Mouse (Mus musculus) kidney, adult 2 months (tissue): Measurements from ENCODE around the gene Eif3a. TPM values are rescaled to one million over a fixed set of nuclear protein-coding genes. Genes with fewer than 3 reads are reported as not detected.
A peak's percentile ranks its signal among the peaks of the same experiment; 100 is the strongest.

Experiments
- DNase-seq: peaks from one replicate; pipeline ENCODE4 v3.0.0; 2021
- H3K27ac ChIP-seq: fragments of 200-500 bp; 2 replicates; pipeline ENCODE4 v1.5.1; 2012; ENCODE audit warnings: low read depth, low read length, control low read depth, inconsistent platforms; ENCODE audit not compliant: insufficient read depth
- H3K27me3 ChIP-seq: fragments of 200-500 bp; replicated peaks from 2 replicates; pipeline ENCODE4 v1.6.1; 2012; ENCODE audit warnings: mild to moderate bottlenecking, moderate library complexity, low read length, inconsistent platforms; ENCODE audit not compliant: control insufficient read depth, insufficient read depth
- H3K36me3 ChIP-seq: fragments of 200-500 bp; 2 replicates; pipeline ENCODE4 v1.6.1; 2012; ENCODE audit warnings: mild to moderate bottlenecking, moderate library complexity, low read length, inconsistent platforms; ENCODE audit not compliant: control insufficient read depth, insufficient read depth
- H3K4me1 ChIP-seq: fragments of 200-500 bp; 2 replicates; pipeline ENCODE4 v1.6.1; 2011; ENCODE audit warnings: low read length; ENCODE audit not compliant: control insufficient read depth, insufficient read depth
- H3K4me3 ChIP-seq: fragments of 200-500 bp; 2 replicates; pipeline ENCODE4 v1.5.1; 2011; ENCODE audit warnings: mild to moderate bottlenecking, low read depth, low read length, control low read depth; ENCODE audit not compliant: insufficient read depth
- CTCF ChIP-seq: fragments of 200-500 bp; conservative IDR thresholded peaks from 2 replicates; pipeline ENCODE4 v1.5.1; 2011; ENCODE audit warnings: low read depth, mild to moderate bottlenecking, control low read depth, low read length, moderate library complexity, mixed read lengths; ENCODE audit not compliant: insufficient read depth, insufficient read length
- POLR2A ChIP-seq: fragments of 200-500 bp; IDR thresholded peaks from one replicate; pipeline ENCODE4 v1.6.1; 2011; ENCODE audit warnings: low read depth, low read length, control low read depth
- WGBS: fragments of 180-500 bp; shearing (Covaris S2); methylation state at CpG from one replicate; pipeline ENCODE4 v1.1.7; 2018; 5-methylcytosine and 5-hydroxymethylcytosine counted together
- polyA plus RNA-seq: library from polyadenylated mRNA; depleted of rRNA; stranded (reverse); fragments of >200 nt; gene quantifications from 2 replicates; pipeline ENCODE4 v1.2.3, GENCODE M21; 2012

Eif3a gene
- polyA plus RNA-seq, 1 experiment = 29.1 TPM

- TF ChIP-seq CTCF (no peak), POLR2A (no peak)
- H3K36me3 ChIP-seq = no peaks in the 10 kb centered on the region
- H3K27me3 ChIP-seq = no peaks in the 10 kb centered on the region; the same call in 1 of the 2 replicates
- H3K4me3 ChIP-seq = no peak overlapping the region
- no peak overlapping the region for H3K27ac ChIP-seq
- H3K4me1 ChIP-seq = no peaks in the 10 kb centered on the region
- no peak for DNase-seq
- 75% methylated on average over 2 of the region's 2 CpGs for WGBS
Observed at GRCm38 (mm10) chr19:60804903-60805302, 14.4 kb upstream of the Eif3a start.

- H3K4me1 ChIP-seq = no peaks in the 10 kb centered on the region
- H3K27ac ChIP-seq = no peak overlapping the region
- WGBS = 74% methylated on average over 7 of the region's 7 CpGs
- H3K27me3 ChIP-seq = no peaks in the 10 kb centered on the region
- no peaks in the 10 kb centered on the region for H3K36me3 ChIP-seq
- TF ChIP-seq POLR2A = no peak
- no peak for TF ChIP-seq CTCF
- H3K4me3 ChIP-seq = no peak overlapping the region
- no peak for DNase-seq
Observed at GRCm38 (mm10) chr19:60799867-60800569, 9.6 kb upstream of the Eif3a start.

GRCm38 (mm10) chr19:60797415-60797814 is 7.0 kb upstream of the Eif3a start:
- Histone ChIP-seq H3K27ac (no peak overlapping the region), H3K4me1 (no peaks in the 10 kb centered on the region), H3K4me3 (no peak overlapping the region), H3K36me3 (no peaks in the 10 kb centered on the region), H3K27me3 (no peaks in the 10 kb centered on the region)
- WGBS = 94% methylated on average over 2 of the region's 2 CpGs
- TF ChIP-seq POLR2A (no peak), CTCF (no peak)
- DNase-seq = no peak

GRCm38 (mm10) chr19:60795244-60795643 is 4.8 kb upstream of the Eif3a start:
- DNase-seq = peak; percentile 43
- H3K27ac ChIP-seq = no peak overlapping the region
- no peaks in the 10 kb centered on the region for H3K36me3 ChIP-seq
- no peaks in the 10 kb centered on the region for H3K27me3 ChIP-seq
- no peak overlapping the region for H3K4me3 ChIP-seq
- TF ChIP-seq POLR2A (no peak), CTCF (no peak)
- WGBS = 86% methylated on average over 2 of the region's 2 CpGs
- H3K4me1 ChIP-seq = no peaks in the 10 kb centered on the region; the same call in 1 of the 2 replicates

- 83% methylated on average over 2 of the region's 2 CpGs for WGBS
- Histone ChIP-seq H3K4me3 (no peak overlapping the region), H3K27ac (no peak overlapping the region), H3K27me3 (no peaks in the 10 kb centered on the region), H3K4me1 (peaks cover 3% of the 10 kb centered on the region; the same call in 1 of the 2 replicates), H3K36me3 (no peaks in the 10 kb centered on the region)
- TF ChIP-seq POLR2A (no peak), CTCF (no peak)
- no peak for DNase-seq
Observed at GRCm38 (mm10) chr19:60793170-60793707, 2.8 kb upstream of the Eif3a start.

- Histone ChIP-seq H3K4me3 (peak overlapping the region; percentile 88), H3K36me3 (no peaks in the 10 kb centered on the region), H3K27ac (peak overlapping the region; percentile 97), H3K27me3 (no peaks in the 10 kb centered on the region), H3K4me1 (peaks cover 10% of the 10 kb centered on the region)
- no peak for DNase-seq
- WGBS = 7% methylated on average over 9 of the region's 9 CpGs
- TF ChIP-seq POLR2A (no peak), CTCF (no peak)
Observed at GRCm38 (mm10) chr19:60791164-60791563, 706 bp upstream of the Eif3a start.

GRCm38 (mm10) chr19:60789919-60790506 is 445 bp downstream of the Eif3a start:
- no peak for TF ChIP-seq CTCF
- TF ChIP-seq POLR2A = no peak
- Histone ChIP-seq H3K27me3 (no peaks in the 10 kb centered on the region), H3K27ac (peak overlapping the region; percentile 89), H3K36me3 (no peaks in the 10 kb centered on the region), H3K4me1 (peaks cover 12% of the 10 kb centered on the region), H3K4me3 (peak overlapping the region; percentile 88)
- DNase-seq = peak; percentile 65
- under 1% methylated on average over 60 of the region's 60 CpGs for WGBS
